In the genomic region with DNA sequence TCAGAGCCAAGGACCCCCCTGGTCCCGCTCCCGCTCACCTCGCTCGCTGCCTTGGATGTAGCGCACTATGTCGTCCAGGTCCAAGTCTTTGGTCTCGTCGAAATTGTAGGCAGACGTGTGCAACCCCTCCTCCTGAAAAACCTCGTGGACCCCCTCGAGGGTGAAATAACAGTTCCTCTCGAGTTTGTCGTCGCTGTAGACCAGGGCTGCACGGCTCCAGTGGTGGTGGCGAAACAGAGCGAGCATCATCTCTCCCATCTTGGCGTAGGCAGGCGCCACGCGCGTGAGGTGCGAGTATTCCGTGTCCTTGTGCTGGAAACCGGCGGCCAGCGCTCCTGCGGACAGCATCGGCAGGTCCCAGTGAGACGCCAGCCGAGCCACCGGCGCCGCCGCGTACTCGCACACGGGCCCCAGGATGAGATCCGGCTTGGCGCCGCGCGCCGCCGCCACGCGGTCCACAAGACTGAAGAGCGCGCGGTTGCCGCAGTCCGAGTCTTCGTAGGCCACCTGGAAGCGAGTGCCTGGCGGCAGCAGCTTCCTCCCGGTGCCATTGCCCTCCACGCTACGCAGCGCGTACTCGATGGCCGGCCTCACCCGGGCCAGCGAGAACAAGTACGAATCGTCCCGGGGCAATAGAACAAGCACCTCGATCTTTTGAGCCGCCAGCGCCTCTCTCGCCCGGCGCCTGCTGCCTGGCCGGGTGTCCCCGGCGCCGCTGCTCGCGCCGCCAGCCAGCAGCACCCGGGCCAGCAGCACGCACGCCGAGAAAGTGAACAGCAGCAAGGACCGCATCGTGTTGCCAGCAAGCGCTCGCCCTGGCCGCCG, we compare ENCODE assay signal across 9 mouse cellular contexts. TPM values are rescaled to one million over a fixed set of nuclear protein-coding genes. Genes with fewer than 3 reads are reported as not detected.
DNase-seq lines count a peak whose midpoint lies in the region; ATAC-seq and TF ChIP-seq lines count a peak whose summit lies in the region.
"Had no signal": no experiment of that assay in that cellular context is flagged by ENCODE, and none has a peak within 500 bp of the region (broad histone marks: within the 10 kb centered on the region; RNA-seq: fewer than 3 reads in every experiment).

No protein-coding gene starts in this region.

- no peaks in the 10 kb centered on the region for H3K27me3 ChIP-seq in C2C12 (ENCODE audit: control insufficient read depth, insufficient read depth, insufficient read length)
- H3K27me3 ChIP-seq in forebrain, embryonic 12.5 days: peaks cover 66% of the 10 kb centered on the region
- H3K27me3 ChIP-seq in hindbrain, embryonic 10.5 days (ENCODE audit: insufficient read depth, poor library complexity, severe bottlenecking): peaks cover 69% of the 10 kb centered on the region
- H3K27me3 ChIP-seq in limb, embryonic 10.5 days (ENCODE audit: low read depth, poor library complexity, severe bottlenecking): peaks cover 83% of the 10 kb centered on the region
- H3K27me3 ChIP-seq in midbrain, embryonic 13.5 days: peaks cover 84% of the 10 kb centered on the region
- H3K27me3 ChIP-seq in testis, adult 2 months (ENCODE audit: control insufficient read depth, insufficient read depth, low read length): no peaks in the 10 kb centered on the region; the same call in 1 of the 2 replicates

- H3ac ChIP-seq in C2C12 (ENCODE audit: control insufficient read depth, insufficient read length, low read depth): peak overlapping the region; percentile 91

- H3K4me2 ChIP-seq in forebrain, embryonic 12.5 days: peak overlapping the region; percentile 86
- peak overlapping the region; percentile 96 for H3K4me2 ChIP-seq in midbrain, embryonic 13.5 days (replicated peaks)

- H3K79me3 ChIP-seq in C2C12 (ENCODE audit: low read depth): no peaks in the 10 kb centered on the region

- H3K27ac ChIP-seq in forebrain, embryonic 12.5 days: no peak overlapping the region
- peak overlapping the region; percentile 80 for H3K27ac ChIP-seq in hindbrain, embryonic 10.5 days
- peak overlapping the region; percentile 72 for H3K27ac ChIP-seq in limb, embryonic 10.5 days
- no peak overlapping the region for H3K27ac ChIP-seq in midbrain, embryonic 13.5 days
- no peak overlapping the region for H3K27ac ChIP-seq in testis, adult 2 months (ENCODE audit: control insufficient read depth, insufficient read depth, low read depth, low read length)
- H3K27ac ChIP-seq: macrophage had no signal

- H3K36me3 ChIP-seq in C2C12 (ENCODE audit: control insufficient read depth, insufficient read depth): no peaks in the 10 kb centered on the region
- H3K36me3 ChIP-seq in forebrain, embryonic 12.5 days (replicated peaks): no peaks in the 10 kb centered on the region
- H3K36me3 ChIP-seq in hindbrain, embryonic 10.5 days: no peaks in the 10 kb centered on the region
- H3K36me3 ChIP-seq in limb, embryonic 10.5 days: no peaks in the 10 kb centered on the region
- no peaks in the 10 kb centered on the region for H3K36me3 ChIP-seq in midbrain, embryonic 13.5 days
- no peaks in the 10 kb centered on the region for H3K36me3 ChIP-seq in testis, adult 2 months (ENCODE audit: control insufficient read depth, insufficient read depth, low read length)

- peak; percentile 49 for ATAC-seq in forebrain, embryonic 12.5 days (ENCODE audit: low FRiP score)
- ATAC-seq in midbrain, embryonic 13.5 days: peak; percentile 67

- H3K9ac ChIP-seq in forebrain, embryonic 12.5 days: peak overlapping the region; percentile 44
- peak overlapping the region; percentile 63 for H3K9ac ChIP-seq in midbrain, embryonic 13.5 days (replicated peaks)

- DNase-seq in WW6 (ENCODE audit: low read depth, low spot score): peak; percentile 24
- peak; percentile 64 for DNase-seq in hindbrain, embryonic 10.5 days (ENCODE audit: low spot score)
- peak; percentile 68 for DNase-seq in limb, embryonic 10.5 days (ENCODE audit: low spot score)
- no peak for DNase-seq in spleen, postnatal 14 days (ENCODE audit: low spot score in 2 of 2)

- TF ChIP-seq CTCF in C2C12 (IDR thresholded peaks at IDR 0.05; ENCODE audit: control insufficient read depth, insufficient read depth, insufficient read length): no peak
- no peak for TF ChIP-seq CTCF in testis, adult 2 months (IDR thresholded peaks at IDR 0.05; ENCODE audit: control insufficient read depth, insufficient read depth, insufficient replicate concordance, low read depth, low read length)

- WGBS in forebrain, embryonic 12.5 days: under 1% methylated on average over 83 of the region's 90 CpGs
- whole genome bisulfite sequencing in hindbrain, embryonic 10.5 days: under 1% methylated on average over 90 of the region's 90 CpGs
- under 1% methylated on average over 90 of the region's 90 CpGs for WGBS in limb, embryonic 10.5 days
- under 1% methylated on average over 88 of the region's 90 CpGs for WGBS in midbrain, embryonic 13.5 days

- no peak for TF ChIP-seq POLR2A in testis, adult 2 months (IDR thresholded peaks at IDR 0.05; ENCODE audit: control insufficient read depth, low read depth, low read length)

- H3K4me3 ChIP-seq in C2C12 (ENCODE audit: insufficient read depth, poor library complexity, severe bottlenecking): peak overlapping the region; percentile 35
- peak overlapping the region; percentile 50 for H3K4me3 ChIP-seq in forebrain, embryonic 12.5 days (replicated peaks)
- peak overlapping the region; percentile 61 for H3K4me3 ChIP-seq in hindbrain, embryonic 10.5 days
- H3K4me3 ChIP-seq in limb, embryonic 10.5 days: peak overlapping the region; percentile 57
- peak overlapping the region; percentile 57 for H3K4me3 ChIP-seq in midbrain, embryonic 13.5 days (replicated peaks)
- peak overlapping the region; percentile 78 for H3K4me3 ChIP-seq in testis, adult 2 months (ENCODE audit: control insufficient read depth, low read depth, low read length)

- H3K9me3 ChIP-seq in forebrain, embryonic 12.5 days: no peaks in the 10 kb centered on the region
- no peaks in the 10 kb centered on the region for H3K9me3 ChIP-seq in hindbrain, embryonic 10.5 days
- H3K9me3 ChIP-seq in limb, embryonic 10.5 days (replicated peaks): no peaks in the 10 kb centered on the region
- no peaks in the 10 kb centered on the region for H3K9me3 ChIP-seq in midbrain, embryonic 13.5 days

- peaks cover 9% of the 10 kb centered on the region for H3K79me2 ChIP-seq in C2C12 (ENCODE audit: control insufficient read depth, insufficient read depth)

- H3K4me1 ChIP-seq in forebrain, embryonic 12.5 days: peaks cover 44% of the 10 kb centered on the region
- H3K4me1 ChIP-seq in hindbrain, embryonic 10.5 days (replicated peaks): peaks cover 51% of the 10 kb centered on the region
- H3K4me1 ChIP-seq in limb, embryonic 10.5 days: peaks cover 50% of the 10 kb centered on the region
- peaks cover 51% of the 10 kb centered on the region for H3K4me1 ChIP-seq in midbrain, embryonic 13.5 days (replicated peaks)
- H3K4me1 ChIP-seq in testis, adult 2 months (ENCODE audit: control insufficient read depth, insufficient read depth, low read length): peaks cover 32% of the 10 kb centered on the region

TF ChIP-seq in C2C12, 6 proteins besides CTCF, POLR2A, EP300 and RAD21:
- no peak for TF ChIP-seq MAX (IDR thresholded peaks at IDR 0.05)
- no peak for TF ChIP-seq FOSL1 (IDR thresholded peaks at IDR 0.05; ENCODE audit: insufficient read depth, low read length, poor library complexity, severe bottlenecking)
- TF ChIP-seq MYOG (IDR thresholded peaks at IDR 0.05; ENCODE audit: control insufficient read depth, extremely low read depth, insufficient read length): no peak
- no peak for TF ChIP-seq MYOD1 (IDR thresholded peaks at IDR 0.05; ENCODE audit: control insufficient read depth, insufficient read length, low read depth)
- no peak for TF ChIP-seq USF1 (IDR thresholded peaks at IDR 0.05; ENCODE audit: low read depth)
- TF ChIP-seq CEBPB (IDR thresholded peaks at IDR 0.05; ENCODE audit: low read depth): no peak

RNA-seq across cellular contexts. Expression of a gene that starts 2.0 kb away (rescaled TPM):
- 1.4 TPM for polyA plus RNA-seq in C2C12 (2012; fragmentation: generic; extraction: Trizol)
- polyA plus RNA-seq in forebrain, embryonic 12.5 days (2016; fragmentation: Nextera tagmentation; extraction: Ambion mirVana): 1.9 and 2.1 TPM in 2 replicates
- polyA plus RNA-seq in hindbrain, embryonic 10.5 days (2016; fragmentation: Nextera tagmentation; extraction: Ambion mirVana): 3.1 and 3.7 TPM in 2 replicates
- 1.7 and 2.2 TPM in 2 replicates for polyA plus RNA-seq in limb, embryonic 10.5 days (2016; fragmentation: Nextera tagmentation; extraction: Ambion mirVana)
- 1.1 and 1.2 TPM in 2 replicates for polyA plus RNA-seq in midbrain, embryonic 13.5 days (2015; fragmentation: Nextera tagmentation; extraction: Ambion mirVana)
- polyA plus RNA-seq in testis, adult 2 months (2012; rRNA removed): 1.1 and 1.4 TPM in 2 replicates
- polyA plus RNA-seq: macrophage had no signal

Comparison
In these comparisons a context has a peak if more than half of its experiments do, and no peak if none do; other contexts are left out.
1. DNase-seq: peak in WW6 (single experiment), hindbrain, embryonic 10.5 days (single experiment) and limb, embryonic 10.5 days (single experiment); none in spleen, postnatal 14 days (0 of 2).
2. H3K27ac ChIP-seq: peak in hindbrain, embryonic 10.5 days (single experiment) and limb, embryonic 10.5 days (single experiment); none in forebrain, embryonic 12.5 days (single experiment), midbrain, embryonic 13.5 days (single experiment) and testis, adult 2 months (single experiment).
3. Peak in every context shown above with its lines, with median percentiles within 50 percentile points of each other: H3K4me3 ChIP-seq.